Mouse (Mus musculus): ENCODE measurements around the gene Clstn2. TPM values are rescaled to one million over a fixed set of nuclear protein-coding genes. Genes with fewer than 3 reads are reported as not detected.

Gene Clstn2
- total RNA-seq, 2 experiments from 2014 or later = 4.1 TPM

DNA sequence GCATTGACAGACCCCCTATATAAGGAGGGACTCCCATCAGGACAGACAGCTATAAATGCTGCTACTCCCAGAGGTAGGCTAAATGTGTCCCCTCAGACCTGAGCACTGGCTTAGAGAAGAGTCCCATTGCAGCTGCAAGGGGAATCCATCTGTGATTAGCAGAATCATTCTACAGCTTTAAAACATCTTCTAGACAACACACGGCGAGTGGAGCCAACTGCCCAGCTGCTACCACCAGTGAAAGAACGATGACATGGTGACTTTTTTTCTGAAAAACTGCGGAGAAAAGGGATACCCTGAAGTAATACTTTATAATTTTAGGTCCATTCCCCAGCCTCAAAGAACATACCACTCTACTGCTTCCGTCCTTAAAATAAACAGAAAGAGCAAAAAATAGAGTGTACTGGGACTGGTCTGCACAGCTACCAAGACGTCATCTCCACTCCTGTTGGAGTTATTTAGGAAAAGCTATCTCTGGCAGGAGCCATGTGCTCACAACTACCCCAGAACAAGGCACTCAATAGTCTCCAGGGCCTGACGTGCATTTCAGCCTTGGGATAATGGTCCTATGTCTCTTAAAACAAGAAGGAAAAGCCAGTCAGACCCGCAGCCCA, 79.1 kb downstream of the Clstn2 start:
- DNase-seq (ENCODE audit: low spot score in 2 of 2) = no peak

DNA sequence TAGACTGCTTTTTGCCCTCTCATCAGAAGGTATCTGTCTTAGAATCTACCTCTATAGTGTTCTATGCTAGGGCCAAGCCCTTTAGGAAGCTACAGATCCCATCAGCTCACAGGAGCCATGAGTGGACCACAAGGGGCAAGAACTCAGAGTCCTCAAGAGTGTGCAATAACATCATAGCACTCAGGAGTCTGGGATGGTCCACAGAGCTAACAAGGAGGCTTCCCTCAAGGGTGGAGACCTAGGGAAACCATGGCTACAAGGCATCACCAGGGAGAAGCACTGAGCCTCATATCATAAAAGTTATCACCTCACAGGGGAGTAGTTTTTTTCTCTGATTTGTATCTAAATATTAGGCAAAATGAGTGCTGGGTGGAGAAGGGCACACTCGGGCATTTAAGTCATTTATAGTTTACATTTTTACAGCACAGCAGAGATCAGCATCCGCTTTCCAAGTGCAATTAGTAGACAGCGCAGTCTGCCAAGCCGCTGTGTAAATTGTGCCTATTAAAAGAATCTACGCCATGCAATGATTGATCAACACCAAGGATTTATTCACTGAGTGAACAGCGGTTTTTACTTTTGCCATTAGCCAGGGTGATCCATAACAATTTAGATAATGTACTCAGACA, 82.5 kb downstream of the Clstn2 start:
- DNase-seq (ENCODE audit: low spot score in 2 of 2) = no peak

DNA sequence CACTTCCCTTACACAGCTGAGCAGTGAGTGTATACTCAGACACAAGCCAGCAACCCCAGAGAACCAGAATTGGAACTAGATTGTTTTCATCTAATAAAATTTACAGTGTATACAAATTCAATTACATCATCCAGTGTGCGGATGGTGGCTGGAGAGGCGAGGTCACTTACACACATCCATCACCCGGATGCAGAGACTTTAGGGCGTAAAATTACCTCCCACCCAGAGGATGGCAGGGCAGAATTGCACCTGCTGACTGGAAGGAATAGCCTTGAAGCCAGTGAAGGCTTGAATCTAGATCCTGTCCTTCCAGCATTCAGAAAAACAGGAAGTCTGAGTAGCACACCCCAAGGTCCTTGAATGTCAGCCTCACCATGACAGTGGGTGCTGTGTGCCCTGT, 113.7 kb downstream of the Clstn2 start:
- DNase-seq (ENCODE audit: low spot score in 2 of 2) = no peak

DNA sequence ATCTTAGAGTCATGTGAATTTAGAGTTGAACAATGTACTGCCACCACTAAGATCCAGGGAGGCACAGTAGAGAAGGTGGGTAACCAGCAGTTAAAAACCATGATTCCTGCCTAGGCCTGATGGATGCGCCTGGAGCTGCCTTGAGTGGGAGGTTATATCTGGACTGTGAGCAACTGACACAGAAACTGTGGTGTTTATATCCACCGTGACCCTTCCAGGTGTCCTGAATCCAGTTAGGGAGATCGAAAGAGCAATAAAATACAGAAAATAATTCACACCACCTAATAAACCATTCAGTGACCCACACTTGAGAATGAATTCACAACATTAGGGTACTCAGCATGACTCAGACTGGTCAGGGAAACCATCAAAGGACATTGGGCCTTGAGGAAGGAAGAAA, 141.6 kb downstream of the Clstn2 start:
- DNase-seq (ENCODE audit: low spot score in 2 of 2) = no peak

DNA sequence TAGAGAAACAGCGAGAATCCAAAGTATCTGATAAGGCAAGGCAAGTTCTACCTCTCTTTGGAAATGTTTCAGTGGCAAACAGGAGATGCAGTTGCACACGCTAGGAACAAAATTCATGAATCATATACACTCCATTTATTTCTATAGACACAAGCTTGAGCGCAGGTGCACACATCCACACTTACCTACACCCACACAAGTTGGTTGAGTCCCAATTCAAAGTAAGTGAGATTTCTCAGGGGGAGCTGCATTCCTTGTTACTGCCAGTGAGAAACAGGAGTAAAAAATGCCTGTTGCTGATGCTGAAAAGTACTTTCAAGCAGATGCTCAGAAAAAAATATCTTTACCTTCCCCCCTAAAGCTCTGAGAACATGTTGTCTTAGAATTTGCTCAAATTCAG, 149.6 kb downstream of the Clstn2 start:
- no peak for DNase-seq (ENCODE audit: low spot score in 2 of 2)

DNA sequence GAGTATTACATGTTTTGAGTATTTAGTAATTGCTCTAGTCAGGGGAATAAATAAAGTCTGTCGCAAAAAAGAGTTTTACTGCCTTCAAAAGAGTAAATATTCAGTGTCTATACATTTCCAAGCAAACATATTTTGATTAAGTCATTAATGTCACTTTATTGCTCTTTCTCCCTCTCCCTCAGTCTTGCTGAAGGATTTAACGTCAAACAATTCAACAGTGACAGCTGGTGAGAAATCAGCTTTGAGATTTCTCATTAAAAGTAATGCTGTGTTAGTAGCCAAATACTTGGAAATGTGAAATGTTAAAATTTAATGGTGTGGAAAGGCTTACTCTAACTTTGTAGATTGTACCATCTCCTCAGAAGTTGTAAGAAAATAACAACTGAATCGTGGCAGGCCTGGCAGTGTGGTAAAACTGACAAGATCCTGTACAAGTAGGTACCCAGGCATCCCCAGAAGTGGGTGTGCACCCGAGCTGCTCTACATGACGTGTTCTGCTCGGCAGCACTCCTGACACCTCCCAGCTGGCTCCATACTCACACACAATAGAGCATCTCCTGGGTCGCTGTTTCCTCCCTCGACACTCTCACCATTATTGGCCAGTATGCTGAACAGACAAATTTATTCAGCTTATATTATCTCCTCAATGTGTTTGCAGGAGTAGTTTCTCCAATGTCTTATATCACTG, 165.8 kb downstream of the Clstn2 start:
- DNase-seq (ENCODE audit: low spot score in 2 of 2) = no peak

DNA sequence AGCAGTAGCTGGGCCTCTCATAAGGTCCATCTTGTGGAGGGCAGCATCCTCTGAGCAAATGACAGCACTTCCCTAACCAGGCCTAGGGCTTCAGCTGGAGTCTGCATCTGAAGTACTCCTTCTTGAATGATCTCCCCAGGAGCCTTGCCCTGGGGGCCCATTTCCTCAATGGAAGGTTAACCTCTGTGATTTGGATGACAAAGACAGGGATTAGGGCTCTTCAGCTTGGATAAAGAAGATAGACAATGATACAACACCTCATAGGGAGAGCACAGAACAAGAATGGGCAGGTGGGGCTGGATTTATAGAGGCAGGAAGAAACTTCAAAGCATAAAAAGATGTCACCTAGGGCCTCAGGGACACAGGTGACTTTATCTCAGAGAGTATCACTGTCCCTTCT, 180.1 kb downstream of the Clstn2 start:
- no peak for DNase-seq (ENCODE audit: low spot score in 2 of 2)

DNA sequence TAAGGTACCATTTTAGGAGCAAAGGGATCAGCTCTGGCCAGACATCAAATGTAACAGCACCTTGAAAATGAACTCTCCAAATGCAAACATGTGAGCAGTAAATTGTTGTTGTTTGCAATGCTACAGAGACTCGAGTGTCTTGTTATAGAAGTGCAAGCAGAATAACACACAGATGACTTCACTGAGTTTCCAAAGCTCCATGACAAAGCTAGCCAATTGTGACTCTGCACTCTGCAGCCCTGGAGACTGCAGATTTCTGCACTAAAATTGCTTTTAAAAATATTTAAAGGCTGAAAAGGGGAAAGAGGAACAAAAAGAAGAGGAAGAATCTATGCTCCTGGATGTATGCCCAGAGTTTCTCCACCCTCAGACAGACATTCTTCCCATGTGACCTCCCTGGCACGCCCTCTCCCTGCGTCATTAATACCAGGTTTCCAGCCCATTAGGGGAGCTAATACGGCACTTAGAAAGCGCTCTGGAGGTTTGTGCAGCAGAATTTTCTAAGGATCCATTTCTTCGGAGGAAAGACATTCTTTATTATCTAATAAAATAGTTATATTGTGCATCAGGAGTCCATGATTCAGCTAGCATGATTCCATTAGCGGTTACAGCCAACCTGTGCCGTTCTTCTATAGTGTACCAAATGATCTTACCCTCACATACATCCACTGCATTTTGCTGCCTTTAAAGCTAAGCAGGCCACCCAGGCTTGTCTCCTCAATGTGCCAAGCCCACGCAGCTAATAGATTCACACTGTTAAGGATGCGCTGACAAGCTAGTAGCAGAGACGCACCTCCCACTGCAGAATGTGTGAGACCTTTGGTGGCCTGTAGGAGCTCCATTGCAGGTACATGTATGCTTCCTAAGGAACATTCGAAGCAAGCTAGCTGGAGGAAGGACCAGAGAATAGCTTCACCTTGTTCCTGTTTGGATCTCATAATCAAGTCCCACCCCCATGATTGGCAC, 184.8 kb downstream of the Clstn2 start:
- DNase-seq (ENCODE audit: low spot score in 2 of 2) = no peak

DNA sequence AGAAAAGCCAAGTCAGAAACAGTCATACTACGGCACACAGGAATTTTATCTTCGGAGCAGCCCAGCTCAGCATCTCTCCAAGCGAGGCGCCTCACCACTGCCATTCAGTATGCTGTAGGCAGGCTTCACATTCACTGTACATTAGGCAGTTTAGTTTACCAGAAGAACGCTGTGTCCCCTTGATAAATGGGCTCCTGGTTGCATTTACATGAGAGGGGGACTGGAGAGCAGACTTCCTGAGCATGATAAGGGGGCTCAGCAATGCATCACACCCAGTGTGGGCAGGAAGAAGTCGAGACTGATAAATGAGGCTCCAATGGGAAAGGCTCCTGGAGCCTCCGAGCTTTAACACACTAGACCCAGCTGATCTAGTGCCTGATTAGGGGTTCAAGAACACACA, 190.9 kb downstream of the Clstn2 start:
- no peak for DNase-seq (ENCODE audit: low spot score in 2 of 2)

DNA sequence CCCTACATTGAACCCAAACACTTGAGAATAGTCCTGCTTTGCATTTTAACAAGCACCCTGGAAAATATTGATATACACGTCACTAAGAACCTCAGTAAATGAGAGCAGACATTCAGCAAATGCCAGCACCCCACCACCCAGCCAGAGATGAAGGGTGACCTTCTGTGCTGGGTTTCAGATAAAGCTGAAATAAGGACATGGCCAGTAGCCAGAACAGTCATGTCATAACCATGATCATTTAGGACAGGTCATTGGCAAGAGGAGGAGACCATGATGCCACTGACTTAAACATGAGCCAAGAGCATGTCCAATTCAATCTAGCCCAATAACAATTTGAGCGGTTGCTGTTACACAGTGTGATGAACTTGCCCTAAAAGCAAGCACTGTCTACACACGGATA, 201.8 kb downstream of the Clstn2 start:
- DNase-seq (ENCODE audit: low spot score in 2 of 2) = no peak

DNA sequence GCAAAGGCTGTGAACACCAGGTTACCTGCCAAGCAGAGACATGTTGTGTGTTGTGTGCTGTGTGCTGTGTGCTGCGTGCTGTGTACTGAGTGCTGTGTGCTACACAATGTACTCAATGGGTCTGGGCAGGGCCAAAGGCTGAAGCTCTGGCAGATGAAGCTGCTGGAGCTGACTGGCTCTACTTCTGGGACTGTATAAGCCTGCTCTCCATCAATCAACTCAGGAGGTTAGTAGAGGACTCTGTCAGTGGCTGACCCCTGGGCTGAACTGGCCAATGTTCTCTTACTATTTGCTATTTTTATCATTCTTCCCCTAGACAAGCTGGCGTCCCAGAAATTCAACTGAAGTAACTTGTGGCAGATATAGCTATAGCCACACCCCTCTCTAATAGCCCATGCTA, 203.1 kb downstream of the Clstn2 start:
- no peak for DNase-seq (ENCODE audit: low spot score in 2 of 2)

DNA sequence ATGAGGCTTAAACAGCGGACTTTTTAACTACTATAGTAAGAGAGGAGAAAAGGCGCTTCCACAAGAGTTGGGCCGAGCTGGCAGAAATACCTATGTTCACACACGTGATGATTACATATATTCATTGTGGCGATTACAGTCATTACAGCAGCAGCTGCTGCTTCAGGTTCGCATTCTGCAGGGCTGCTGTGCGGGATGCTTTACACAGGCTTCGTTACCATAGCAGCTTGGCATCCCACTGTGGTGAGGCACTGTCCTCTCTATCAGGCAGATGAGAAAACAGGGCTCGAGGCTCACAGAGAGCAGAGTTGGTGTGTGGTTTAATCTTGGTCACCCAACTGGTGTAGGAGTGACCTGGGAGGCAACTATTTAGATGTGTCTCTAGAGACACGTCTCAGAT, 205.3 kb downstream of the Clstn2 start:
- DNase-seq (ENCODE audit: low spot score in 2 of 2) = no peak

DNA sequence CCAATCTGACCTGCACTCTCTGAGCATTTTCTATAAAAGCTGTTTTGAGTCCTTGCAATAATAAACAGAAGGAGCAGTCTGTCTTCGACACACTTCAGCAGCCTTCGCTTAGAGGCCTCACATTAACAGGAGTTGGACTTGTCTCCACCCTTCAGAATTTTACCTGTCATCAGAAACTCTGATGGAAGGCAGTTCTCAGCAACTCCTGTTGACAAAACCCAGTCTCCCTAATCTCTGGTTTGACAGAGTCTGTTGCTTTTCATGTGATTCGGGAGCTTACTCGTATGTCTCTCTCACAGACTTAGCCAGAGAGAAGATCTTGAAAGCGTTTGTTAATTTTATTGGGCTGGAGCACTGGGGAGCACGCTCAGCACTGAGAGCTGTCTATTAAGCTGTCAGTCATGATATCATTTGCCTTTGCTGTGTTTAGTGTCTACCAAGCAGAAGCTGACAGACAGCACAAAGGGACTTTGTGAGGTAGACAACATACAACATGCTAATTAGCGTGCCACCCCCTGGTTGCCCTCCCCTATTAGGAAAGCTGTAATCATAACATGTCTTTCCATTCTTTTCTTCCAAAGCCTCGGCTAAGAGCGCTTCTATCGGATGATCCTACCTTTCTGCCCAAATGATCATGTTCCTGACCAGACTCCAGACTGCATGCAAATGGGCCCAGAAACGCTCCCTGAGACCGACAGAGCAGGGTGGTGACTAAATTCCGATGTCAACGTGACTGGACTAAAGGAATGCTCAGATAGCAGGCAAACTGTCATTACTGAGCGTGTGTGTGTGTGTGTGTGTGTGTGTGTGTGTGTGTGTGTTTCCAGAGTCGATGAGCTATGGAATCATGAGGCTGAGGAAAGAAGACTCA, 206.7 kb downstream of the Clstn2 start:
- no peak for DNase-seq (ENCODE audit: low spot score in 2 of 2)

DNA sequence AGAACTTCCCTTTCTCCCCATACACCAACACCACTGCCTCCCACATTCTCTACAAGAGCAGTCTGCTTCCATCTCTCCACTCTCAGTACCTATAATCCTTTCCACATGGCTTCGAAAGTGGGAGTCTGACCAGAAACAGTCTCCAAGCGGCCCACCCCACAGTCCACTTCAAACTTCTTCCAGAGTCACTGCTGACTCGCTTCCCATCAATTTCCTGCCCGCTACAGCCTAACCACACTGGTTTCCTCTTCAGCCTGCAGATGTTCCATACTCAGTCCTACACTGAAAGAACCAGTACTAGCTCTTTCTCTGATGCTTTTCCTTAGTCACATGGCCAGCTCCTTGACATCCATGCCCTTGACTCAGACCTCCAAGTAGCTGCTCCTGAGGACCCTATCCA, 215.9 kb downstream of the Clstn2 start:
- DNase-seq (ENCODE audit: low spot score in 2 of 2) = no peak

DNA sequence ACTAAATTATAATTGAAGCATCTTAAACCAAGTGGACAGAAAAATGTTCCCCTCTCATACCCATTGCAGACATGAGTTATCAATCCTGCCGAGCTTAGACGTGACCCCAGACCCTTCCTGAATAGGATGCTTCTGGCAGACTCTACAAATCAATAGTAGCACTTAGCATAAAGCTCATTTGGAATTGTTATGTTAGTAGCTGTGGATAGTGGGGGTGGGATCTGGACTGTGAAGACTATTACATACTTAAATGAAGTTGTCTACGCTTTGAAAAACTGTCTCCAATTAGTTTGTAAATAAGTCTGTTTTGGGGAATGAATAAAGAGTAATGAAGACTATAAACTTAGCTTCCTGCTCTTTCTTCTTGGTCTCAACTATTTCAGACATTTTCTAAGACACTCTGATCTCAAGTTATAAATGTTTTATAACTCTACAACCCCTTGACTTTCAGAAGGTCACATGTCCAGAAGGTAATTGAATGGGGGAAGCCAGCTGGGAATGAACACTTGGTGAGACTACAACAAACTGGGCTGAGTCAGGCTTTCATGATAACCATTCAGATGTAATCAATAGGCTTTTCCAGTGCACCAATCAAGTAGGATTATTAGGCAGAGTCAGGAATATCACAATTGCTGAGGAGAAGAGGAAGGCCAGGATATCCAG, 216.7 kb downstream of the Clstn2 start:
- no peak for DNase-seq (ENCODE audit: low spot score in 2 of 2)

DNA sequence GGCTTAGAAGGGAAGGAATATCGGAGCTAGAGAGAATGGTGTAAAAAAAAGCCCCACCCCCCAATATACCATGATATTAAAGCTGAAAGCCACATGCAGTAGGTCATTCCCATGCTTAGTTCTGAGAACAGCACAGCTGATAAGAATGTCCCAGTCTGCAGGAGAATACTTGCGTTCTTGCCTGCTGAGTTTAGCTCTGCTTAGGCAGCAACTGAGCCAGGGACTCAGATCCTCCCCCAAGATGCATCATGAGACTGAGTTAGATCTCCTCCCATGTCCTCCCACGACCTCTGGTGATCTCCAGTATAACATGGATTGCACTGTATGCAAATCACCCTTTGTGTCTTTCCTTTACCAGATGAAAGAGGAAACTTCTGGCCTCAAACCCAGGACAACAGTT, 219.8 kb downstream of the Clstn2 start:
- DNase-seq (ENCODE audit: low spot score in 2 of 2) = no peak

DNA sequence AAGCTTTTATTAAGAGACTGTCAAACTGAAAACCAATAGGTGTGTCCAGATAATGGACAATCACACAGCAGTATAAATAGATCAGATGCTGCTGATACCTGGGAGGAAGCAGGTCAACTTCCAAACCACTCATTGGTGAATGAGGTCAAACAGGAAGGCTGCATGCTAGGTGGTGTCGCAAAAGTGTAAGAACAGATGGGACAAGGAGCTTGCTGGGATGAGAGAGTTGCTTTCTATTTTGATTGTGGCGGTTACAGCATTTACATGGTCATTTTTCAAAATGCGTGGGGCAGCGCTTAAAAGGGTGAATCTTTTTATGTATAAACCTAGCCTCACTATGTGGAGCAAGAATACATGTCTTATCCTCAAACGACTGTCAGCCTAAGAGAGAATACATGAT, 225.9 kb downstream of the Clstn2 start:
- DNase-seq (ENCODE audit: low spot score in 2 of 2) = no peak

DNA sequence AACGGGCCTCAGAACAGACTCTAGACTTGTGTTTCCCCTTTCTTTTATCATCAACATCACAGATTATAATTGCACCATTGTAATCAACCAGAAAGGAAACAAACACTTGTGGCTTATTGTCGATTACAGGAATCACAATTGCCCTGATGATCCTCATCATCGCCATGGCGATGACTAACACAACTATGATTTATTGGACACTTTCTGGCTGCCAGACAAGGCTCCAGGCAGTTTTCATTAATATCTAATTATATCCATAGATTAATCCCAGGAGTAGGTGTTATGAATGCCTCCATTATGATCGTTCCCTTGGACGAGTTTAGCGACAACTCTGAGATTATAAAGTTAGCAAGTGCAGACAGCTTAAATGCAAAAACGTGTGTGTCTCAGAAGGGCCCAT, 239.3 kb downstream of the Clstn2 start:
- DNase-seq (ENCODE audit: low spot score in 2 of 2) = no peak

DNA sequence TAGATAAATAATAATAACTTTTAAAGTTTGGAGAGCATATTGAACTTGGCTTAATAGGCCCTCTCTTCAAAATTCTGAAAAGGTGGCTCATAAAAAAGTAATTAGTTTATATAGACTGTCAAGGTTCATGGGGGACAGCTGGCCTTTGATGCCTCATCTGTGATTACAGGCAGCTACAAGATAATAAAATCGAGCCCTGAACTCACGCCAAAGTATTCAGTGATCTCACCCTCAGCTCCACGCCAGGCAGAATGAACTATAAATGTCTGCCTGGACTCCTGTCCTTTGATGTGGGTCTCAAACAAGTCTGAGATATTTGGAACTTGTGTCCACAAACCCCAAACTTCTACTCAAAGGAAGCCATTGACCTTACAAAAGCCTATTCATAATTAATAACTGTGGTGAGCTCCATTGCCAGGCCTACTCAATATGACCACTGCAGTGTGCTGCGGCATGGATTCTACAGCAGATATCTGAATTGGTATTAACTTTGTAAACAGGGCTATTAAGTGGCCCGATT, 244.8 kb downstream of the Clstn2 start:
- no peak for DNase-seq (ENCODE audit: low spot score in 2 of 2)

Measured in adrenal gland, adult 18-20 months (tissue).